Comparison of ENCODE assay signal across 1 mouse cellular context in the genomic region with DNA sequence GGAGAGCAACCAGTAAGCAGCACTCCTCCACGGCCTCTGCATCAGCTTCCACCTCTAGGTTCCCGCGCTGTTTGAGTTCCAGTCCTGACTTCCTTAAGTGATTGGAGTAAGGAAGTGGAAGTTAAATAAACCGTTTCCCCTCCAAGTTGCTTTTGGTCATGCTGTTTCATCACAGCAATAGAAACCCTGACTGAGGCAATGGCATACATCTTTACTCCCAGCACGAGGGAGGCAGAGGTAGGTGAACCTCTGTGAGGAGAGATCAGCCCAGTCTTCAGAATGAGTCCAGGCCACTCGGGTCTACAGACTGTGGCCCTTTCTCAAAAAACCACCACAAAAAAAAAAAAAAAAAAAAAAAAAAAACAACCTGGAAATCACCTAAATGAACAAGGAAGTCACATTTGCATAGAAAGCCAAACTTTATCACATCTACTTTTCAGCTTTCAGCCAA.
A peak's percentile ranks its signal among the peaks of the same experiment; 100 is the strongest.
TF ChIP-seq lines count a peak whose summit lies in the region.

No protein-coding gene starts in this region.

TF ChIP-seq in CH12.LX, 34 proteins besides CTCF, POLR2A, EP300 and RAD21 (continued from another document):
- no peak for TF ChIP-seq ETS1 (conservative IDR thresholded peaks at IDR 0.05; ENCODE audit: low read depth, low read length)
- no peak; the same call in 1 of the 2 replicates for TF ChIP-seq IRF4 (IDR thresholded peaks at IDR 0.05; ENCODE audit: low read depth, low read length)
- no peak for TF ChIP-seq MAFK (IDR thresholded peaks at IDR 0.05; ENCODE audit: insufficient replicate concordance, low read length)
- no peak for TF ChIP-seq JUND (conservative IDR thresholded peaks at IDR 0.05; ENCODE audit: low read depth, low read length)
- no peak for TF ChIP-seq BHLHE40 (IDR thresholded peaks at IDR 0.05; ENCODE audit: low read depth, low read length)
- TF ChIP-seq MEF2A (IDR thresholded peaks at IDR 0.05; ENCODE audit: borderline replicate concordance, low read depth, low read length): no peak
- no peak for TF ChIP-seq USF1 (IDR thresholded peaks at IDR 0.05; ENCODE audit: low read depth, low read length)
- 0 out of 2 replicates have a peak, but pooled peaks have one; percentile 52 for TF ChIP-seq TBP (conservative IDR thresholded peaks at IDR 0.05; ENCODE audit: low read depth, low read length)
- no peak for TF ChIP-seq CHD2 (IDR thresholded peaks at IDR 0.05; ENCODE audit: low read length)
- TF ChIP-seq UBTF (IDR thresholded peaks at IDR 0.05; ENCODE audit: low read depth, low read length): no peak
- no peak for TF ChIP-seq TCF12 (IDR thresholded peaks at IDR 0.05; ENCODE audit: low read depth, low read length)
- TF ChIP-seq MAZ (IDR thresholded peaks at IDR 0.05; ENCODE audit: low read depth, low read length): no peak
- no peak for TF ChIP-seq NRF1 (IDR thresholded peaks at IDR 0.05; ENCODE audit: low read depth, low read length)
- no peak for TF ChIP-seq SMC3 (IDR thresholded peaks at IDR 0.05; ENCODE audit: low read depth, low read length)
- TF ChIP-seq POLR2AphosphoS2 (IDR thresholded peaks at IDR 0.05; ENCODE audit: low read depth, low read length): no peak
- TF ChIP-seq JUN (IDR thresholded peaks at IDR 0.05; ENCODE audit: insufficient read depth, low read depth, low read length): no peak
- peak; percentile 98 for TF ChIP-seq ZNF384 (IDR thresholded peaks at IDR 0.05; ENCODE audit: low read depth, low read length)
- 0 out of 2 replicates have a peak, but pooled peaks have one; percentile 36 for TF ChIP-seq MXI1 (IDR thresholded peaks at IDR 0.05; ENCODE audit: low read depth, low read length)
- no peak for TF ChIP-seq ZC3H11A (IDR thresholded peaks at IDR 0.05; ENCODE audit: low read depth, low read length)
